Mouse (Mus musculus): ENCODE data around the gene Pym1. TPM values are rescaled to one million over a fixed set of nuclear protein-coding genes. Genes with fewer than 3 reads are reported as not detected.

Gene Pym1
- polyA plus RNA-seq, 1 experiment from 2014 or later: 55.4 TPM

DNA sequence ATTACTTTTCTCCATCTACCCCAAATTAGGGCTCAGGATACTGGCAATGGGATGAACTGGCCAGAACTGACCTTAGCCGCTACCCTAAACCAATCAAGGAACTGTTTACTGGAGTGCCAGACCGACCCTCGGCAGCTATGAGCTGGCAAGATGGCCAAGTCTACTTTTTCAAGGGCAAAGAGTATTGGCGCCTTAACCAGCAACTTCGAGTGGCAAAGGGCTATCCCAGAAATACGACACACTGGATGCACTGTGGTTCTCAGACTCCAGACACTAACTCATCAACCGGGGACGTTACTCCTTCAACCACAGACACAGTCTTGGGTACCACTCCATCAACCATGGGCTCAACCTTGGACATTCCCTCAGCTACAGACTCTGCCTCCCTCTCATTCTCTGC lies 51.0 kb downstream of the Pym1 start:
- ATAC-seq (no peak), DNase-seq (ENCODE audit: low spot score) (no peak)
- H3K27me3 ChIP-seq (replicated peaks; ENCODE audit: control insufficient read depth, insufficient read depth, low read length): no peaks in the 10 kb centered on the region
- H3K36me3 ChIP-seq (ENCODE audit: control insufficient read depth, insufficient read depth, low read length): peaks cover 7% of the 10 kb centered on the region; the same call in 1 of the 2 replicates
- 98% methylated on average over 8 of the region's 8 CpGs for WGBS
- H3K9ac ChIP-seq (ENCODE audit: low read length): no peak overlapping the region
- no peaks in the 10 kb centered on the region for H3K9me3 ChIP-seq (replicated peaks; ENCODE audit: control insufficient read depth, low read length)
- H3K4me1 ChIP-seq (ENCODE audit: control insufficient read depth, insufficient read depth, low read length): peaks cover 8% of the 10 kb centered on the region; the same call in 1 of the 2 replicates
- no peak overlapping the region for H3K4me2 ChIP-seq (ENCODE audit: low read length)
- H3K4me3 ChIP-seq (ENCODE audit: low read depth, low read length): no peak overlapping the region
- H3K27ac ChIP-seq (ENCODE audit: low read depth, low read length): no peak overlapping the region

DNA sequence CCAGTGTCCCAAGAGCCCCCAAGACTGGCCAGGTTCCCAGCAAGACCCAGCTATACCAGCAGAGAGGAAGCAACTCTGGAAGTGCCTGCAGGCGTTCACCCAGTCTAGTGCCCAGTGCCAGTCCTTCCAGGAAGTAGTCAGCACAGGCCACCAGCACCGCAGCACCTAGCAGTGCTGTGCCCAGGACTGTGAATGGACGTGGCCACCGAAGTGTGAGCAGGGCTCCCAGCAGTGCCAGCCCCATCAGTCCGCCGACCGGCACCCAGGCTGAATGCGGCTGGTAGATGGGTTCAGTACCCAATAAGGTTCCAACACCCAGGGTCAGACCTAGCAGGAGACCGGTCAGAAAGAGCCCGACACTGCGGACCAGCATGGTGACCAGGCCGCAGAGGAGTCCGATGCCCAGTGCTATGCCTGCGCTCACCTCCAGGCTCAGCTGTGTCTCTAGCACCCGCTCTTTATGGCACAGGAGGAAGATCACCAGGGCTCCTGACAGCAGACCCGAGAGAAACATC lies 54.3 kb downstream of the Pym1 start:
- no peak overlapping the region for H3K4me3 ChIP-seq (ENCODE audit: low read depth, low read length)
- no peaks in the 10 kb centered on the region for H3K9me3 ChIP-seq (replicated peaks; ENCODE audit: control insufficient read depth, low read length)
- 90% methylated on average over 16 of the region's 16 CpGs for WGBS
- H3K4me1 ChIP-seq (ENCODE audit: control insufficient read depth, insufficient read depth, low read length): peaks cover 20% of the 10 kb centered on the region
- ATAC-seq (no peak), DNase-seq (ENCODE audit: low spot score) (no peak)
- no peak overlapping the region for H3K9ac ChIP-seq (ENCODE audit: low read length)
- H3K27me3 ChIP-seq (replicated peaks; ENCODE audit: control insufficient read depth, insufficient read depth, low read length): no peaks in the 10 kb centered on the region
- H3K36me3 ChIP-seq (ENCODE audit: control insufficient read depth, insufficient read depth, low read length): peaks cover 10% of the 10 kb centered on the region; the same call in 1 of the 2 replicates
- no peak overlapping the region for H3K4me2 ChIP-seq (ENCODE audit: low read length)
- no peak overlapping the region for H3K27ac ChIP-seq (ENCODE audit: low read depth, low read length)

DNA sequence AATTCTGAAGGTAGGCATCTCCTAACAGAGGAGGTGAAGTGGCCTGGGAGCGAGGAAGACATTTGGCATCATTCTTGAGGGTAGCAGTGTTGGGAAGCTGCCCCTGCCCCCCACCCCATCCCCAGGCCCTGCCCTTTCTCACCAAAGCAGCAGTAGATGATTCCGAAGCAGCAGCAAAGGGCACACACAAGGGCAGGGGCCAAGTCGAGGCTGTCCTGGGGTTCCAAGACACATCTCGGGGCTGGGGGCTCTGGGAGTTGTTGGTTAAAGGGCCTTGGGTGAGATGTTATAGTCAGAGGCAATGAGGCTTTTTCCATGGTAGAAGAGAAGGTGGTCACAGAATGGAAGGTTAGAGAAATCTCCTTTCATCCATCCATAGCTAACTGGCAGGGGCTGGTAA lies 55.3 kb downstream of the Pym1 start:
- Histone ChIP-seq H3K4me3 (ENCODE audit: low read depth, low read length) (no peak overlapping the region), H3K9ac (ENCODE audit: low read length) (peak overlapping the region; percentile 80; the same call in 1 of the 2 replicates), H3K9me3 (replicated peaks; ENCODE audit: control insufficient read depth, low read length) (no peaks in the 10 kb centered on the region), H3K27ac (ENCODE audit: low read depth, low read length) (no peak overlapping the region), H3K4me1 (ENCODE audit: control insufficient read depth, insufficient read depth, low read length) (peaks cover 30% of the 10 kb centered on the region), H3K36me3 (ENCODE audit: control insufficient read depth, insufficient read depth, low read length) (peaks cover 16% of the 10 kb centered on the region), H3K4me2 (ENCODE audit: low read length) (peak overlapping the region; percentile 82), H3K27me3 (replicated peaks; ENCODE audit: control insufficient read depth, insufficient read depth, low read length) (no peaks in the 10 kb centered on the region)
- no peak for ATAC-seq
- WGBS: 75% methylated on average over 4 of the region's 4 CpGs
- no peak for DNase-seq (ENCODE audit: low spot score)

DNA sequence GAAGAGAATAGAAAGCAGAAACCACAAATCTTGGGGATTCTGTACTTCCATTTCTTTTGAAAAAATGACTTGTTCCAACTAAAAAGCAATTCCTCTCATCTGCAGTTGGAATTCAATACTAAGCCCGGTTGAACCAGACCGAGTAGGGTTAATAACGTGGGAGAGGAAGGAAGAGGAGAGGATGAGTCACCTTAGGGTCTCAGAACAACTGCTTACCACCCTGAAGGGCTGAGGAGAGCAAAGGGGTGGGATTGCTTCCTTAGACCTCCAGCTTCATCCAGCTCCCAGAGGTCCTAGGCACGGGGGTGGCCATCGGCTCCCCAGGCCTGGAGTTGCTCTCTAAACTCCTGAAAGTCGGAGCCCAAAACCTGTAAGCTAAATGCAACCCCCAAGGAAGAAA lies 55.7 kb downstream of the Pym1 start:
- no peak for DNase-seq (ENCODE audit: low spot score)
- ATAC-seq: no peak
- 11% methylated on average over 6 of the region's 6 CpGs for WGBS
- peak overlapping the region; percentile 82 for H3K4me2 ChIP-seq (ENCODE audit: low read length)
- H3K27ac ChIP-seq (ENCODE audit: low read depth, low read length): 0 out of 2 replicates have a peak overlapping the region, but pooled peaks have one; percentile 97
- H3K4me1 ChIP-seq (ENCODE audit: control insufficient read depth, insufficient read depth, low read length): peaks cover 33% of the 10 kb centered on the region
- peaks cover 19% of the 10 kb centered on the region for H3K36me3 ChIP-seq (ENCODE audit: control insufficient read depth, insufficient read depth, low read length)
- H3K27me3 ChIP-seq (replicated peaks; ENCODE audit: control insufficient read depth, insufficient read depth, low read length): no peaks in the 10 kb centered on the region
- peak overlapping the region; percentile 81 for H3K4me3 ChIP-seq (ENCODE audit: low read depth, low read length)
- no peaks in the 10 kb centered on the region for H3K9me3 ChIP-seq (replicated peaks; ENCODE audit: control insufficient read depth, low read length)
- H3K9ac ChIP-seq (ENCODE audit: low read length): peak overlapping the region; percentile 80

GRCm38 (mm10) chr10:128803771-128804270 lies 56.1 kb downstream of the Pym1 start, which contains the start of gene Dnajc14:
Gene Dnajc14 (plus strand): TSS chr10:128804062.
- H3K27ac ChIP-seq (ENCODE audit: low read depth, low read length): peak within 1 kb of the TSS; percentile 97
- no peaks in the 10 kb centered on the region for H3K27me3 ChIP-seq (replicated peaks; ENCODE audit: control insufficient read depth, insufficient read depth, low read length)
- peak within 1 kb of the TSS; percentile 81 for H3K4me3 ChIP-seq (ENCODE audit: low read depth, low read length)
- H3K4me1 ChIP-seq (ENCODE audit: control insufficient read depth, insufficient read depth, low read length): peaks cover 37% of the 10 kb centered on the region
- H3K4me2 ChIP-seq (ENCODE audit: low read length): peak within 1 kb of the TSS; percentile 82
- DNase-seq (ENCODE audit: low spot score) (peak; percentile 77), ATAC-seq (peak; percentile 20)
- no peaks in the 10 kb centered on the region for H3K9me3 ChIP-seq (replicated peaks; ENCODE audit: control insufficient read depth, low read length)
- H3K36me3 ChIP-seq (ENCODE audit: control insufficient read depth, insufficient read depth, low read length): peaks cover 23% of the 10 kb centered on the region
- H3K9ac ChIP-seq (ENCODE audit: low read length): peak within 1 kb of the TSS; percentile 80
- WGBS: under 1% methylated on average over 14 of the region's 14 CpGs

- Histone ChIP-seq H3K27me3 (replicated peaks; ENCODE audit: control insufficient read depth, insufficient read depth, low read length) (no peaks in the 10 kb centered on the region), H3K9me3 (replicated peaks; ENCODE audit: control insufficient read depth, low read length) (no peaks in the 10 kb centered on the region), H3K36me3 (ENCODE audit: control insufficient read depth, insufficient read depth, low read length) (peaks cover 25% of the 10 kb centered on the region), H3K4me2 (ENCODE audit: low read length) (peak within 1 kb of the TSS; percentile 82), H3K27ac (ENCODE audit: low read depth, low read length) (peak within 1 kb of the TSS; percentile 97), H3K9ac (ENCODE audit: low read length) (peak within 1 kb of the TSS; percentile 80), H3K4me1 (ENCODE audit: control insufficient read depth, insufficient read depth, low read length) (peaks cover 43% of the 10 kb centered on the region), H3K4me3 (ENCODE audit: low read depth, low read length) (peak within 1 kb of the TSS; percentile 81)
- DNase-seq (ENCODE audit: low spot score) (peak; percentile 91), ATAC-seq (peak; percentile 69)
- WGBS: under 1% methylated on average over 28 of the region's 28 CpGs
These were observed 56.8 kb downstream of the Pym1 start, which contains the start of gene Tmem198b for GRCm38 (mm10) chr10:128804271-128805091. Gene Tmem198b (minus strand): TSS chr10:128804370.

- Histone ChIP-seq H3K9me3 (replicated peaks; ENCODE audit: control insufficient read depth, low read length) (no peaks in the 10 kb centered on the region), H3K4me2 (ENCODE audit: low read length) (peak overlapping the region; percentile 82), H3K9ac (ENCODE audit: low read length) (peak overlapping the region; percentile 80), H3K4me3 (ENCODE audit: low read depth, low read length) (peak overlapping the region; percentile 81), H3K4me1 (ENCODE audit: control insufficient read depth, insufficient read depth, low read length) (peaks cover 46% of the 10 kb centered on the region), H3K27me3 (replicated peaks; ENCODE audit: control insufficient read depth, insufficient read depth, low read length) (no peaks in the 10 kb centered on the region), H3K36me3 (ENCODE audit: control insufficient read depth, insufficient read depth, low read length) (peaks cover 20% of the 10 kb centered on the region), H3K27ac (ENCODE audit: low read depth, low read length) (peak overlapping the region; percentile 97)
- 1% methylated on average over 60 of the region's 70 CpGs for WGBS
- DNase-seq (ENCODE audit: low spot score) (peak; percentile 99), ATAC-seq (peak; percentile 93)
These were observed 57.7 kb downstream of the Pym1 start for GRCm38 (mm10) chr10:128805092-128806000.

GRCm38 (mm10) chr10:128806086-128806485 lies 58.4 kb downstream of the Pym1 start:
- no peaks in the 10 kb centered on the region for H3K9me3 ChIP-seq (replicated peaks; ENCODE audit: control insufficient read depth, low read length)
- peak overlapping the region; percentile 82 for H3K4me2 ChIP-seq (ENCODE audit: low read length)
- peak overlapping the region; percentile 97 for H3K27ac ChIP-seq (ENCODE audit: low read depth, low read length)
- 63% methylated on average over 6 of the region's 6 CpGs for WGBS
- no peaks in the 10 kb centered on the region for H3K27me3 ChIP-seq (replicated peaks; ENCODE audit: control insufficient read depth, insufficient read depth, low read length)
- peaks cover 46% of the 10 kb centered on the region for H3K4me1 ChIP-seq (ENCODE audit: control insufficient read depth, insufficient read depth, low read length)
- peaks cover 18% of the 10 kb centered on the region for H3K36me3 ChIP-seq (ENCODE audit: control insufficient read depth, insufficient read depth, low read length)
- peak overlapping the region; percentile 81 for H3K4me3 ChIP-seq (ENCODE audit: low read depth, low read length)
- ATAC-seq (no peak), DNase-seq (ENCODE audit: low spot score) (no peak)
- peak overlapping the region; percentile 80 for H3K9ac ChIP-seq (ENCODE audit: low read length)
